Mouse (Mus musculus) 3134 (cell line): ENCODE data around the gene Cercam.
"Not testable (repeated sequence)": the region's sequence is repeated elsewhere in the genome, so short reads cannot be mapped to it uniquely, and the experiment has no call there.

ENCODE experiments used
- DNase-seq: peaks from one replicate; pipeline ENCODE4 v3.0.0-alpha.2; 2011; ENCODE audit warnings: low spot score; ENCODE audit not compliant: insufficient read length; ENCODE audit errors: extremely low read depth

The Cercam gene

GRCm38 (mm10) chr2:29891773-29892172 is 22.8 kb downstream of the Cercam start:
- no peak for DNase-seq

- no peak for DNase-seq
These were observed 27.1 kb downstream of the Cercam start for GRCm38 (mm10) chr2:29896071-29896470.

GRCm38 (mm10) chr2:29897366-29897765 is 28.4 kb downstream of the Cercam start:
- DNase-seq: no peak

GRCm38 (mm10) chr2:29898081-29898480 is 29.1 kb downstream of the Cercam start:
- DNase-seq: no peak

- DNase-seq: no peak
These were observed 33.2 kb downstream of the Cercam start for GRCm38 (mm10) chr2:29902194-29902593.

- DNase-seq: not testable (repeated sequence)
These were observed 39.2 kb downstream of the Cercam start for GRCm38 (mm10) chr2:29908171-29908570.

GRCm38 (mm10) chr2:29910042-29910441 is 41.1 kb downstream of the Cercam start:
- DNase-seq: no peak

- DNase-seq: no peak
These were observed 48.7 kb downstream of the Cercam start for GRCm38 (mm10) chr2:29917621-29918020.

GRCm38 (mm10) chr2:29922011-29922410 is 53.0 kb downstream of the Cercam start:
- no peak for DNase-seq

- DNase-seq: no peak
These were observed 57.6 kb downstream of the Cercam start for GRCm38 (mm10) chr2:29926542-29926941.

GRCm38 (mm10) chr2:29930506-29930905 is 61.5 kb downstream of the Cercam start:
- DNase-seq: no peak

- no peak for DNase-seq
These were observed 62.2 kb downstream of the Cercam start for GRCm38 (mm10) chr2:29931194-29931593.
